ENCODE assay signal across 8 mouse cellular contexts in the genomic region with DNA sequence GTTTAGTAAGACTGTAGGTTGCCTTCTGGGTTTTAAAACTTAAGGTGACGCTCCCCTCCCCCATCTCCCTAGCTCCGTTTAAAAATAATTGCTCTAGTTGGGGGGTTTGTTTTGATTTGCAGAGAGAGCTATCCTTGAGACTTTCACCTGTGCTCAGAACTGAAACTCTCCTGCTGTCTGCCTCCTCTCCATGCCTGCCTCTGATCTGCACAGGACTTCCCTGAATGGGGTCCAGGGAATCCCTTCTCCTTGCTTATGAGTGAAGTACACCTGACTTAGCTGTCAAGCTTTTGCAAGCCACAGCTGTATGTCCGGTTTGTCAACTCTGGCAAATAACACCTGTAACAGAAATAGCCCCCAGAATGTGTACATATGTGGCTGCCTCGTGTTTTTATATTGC. TPM values are rescaled to one million over a fixed set of nuclear protein-coding genes. Genes with fewer than 3 reads are reported as not detected.
A peak's percentile ranks its signal among the peaks of the same experiment; 100 is the strongest.
DNase-seq lines count a peak whose midpoint lies in the region; ATAC-seq and TF ChIP-seq lines count a peak whose summit lies in the region.

No protein-coding gene starts in this region.

- peak overlapping the region; percentile 75 for H3K4me2 ChIP-seq in heart, embryonic 13.5 days
- H3K4me2 ChIP-seq in hindbrain, embryonic 16.5 days (ENCODE audit: low read length), result peak overlapping the region; percentile 91
- H3K4me2 ChIP-seq in liver, embryonic 15.5 days, result peak overlapping the region; percentile 96
- peak overlapping the region; percentile 94 for H3K4me2 ChIP-seq in neural tube, embryonic 15.5 days

- H3K4me3 ChIP-seq in heart, embryonic 13.5 days, result peak overlapping the region; percentile 62
- peak overlapping the region; percentile 83 for H3K4me3 ChIP-seq in cortical plate, adult 2 months (ENCODE audit: insufficient read depth, low read length)
- peak overlapping the region; percentile 50 for H3K4me3 ChIP-seq in hindbrain, embryonic 16.5 days (ENCODE audit: low read length)
- peak overlapping the region; percentile 76 for H3K4me3 ChIP-seq in liver, embryonic 15.5 days (replicated peaks)
- H3K4me3 ChIP-seq in neural tube, embryonic 15.5 days (replicated peaks), result peak overlapping the region; percentile 63

- H3K27ac ChIP-seq in heart, embryonic 13.5 days (replicated peaks), result peak overlapping the region; percentile 34; the same call in 1 of the 2 replicates
- H3K27ac ChIP-seq in cortical plate, adult 2 months (ENCODE audit: insufficient read depth, low read length), result peak overlapping the region; percentile 97; the same call in 1 of the 2 replicates
- 0 out of 2 replicates have a peak overlapping the region, but pooled peaks have one; percentile 13 for H3K27ac ChIP-seq in hindbrain, embryonic 16.5 days (ENCODE audit: low read depth, low read length)
- peak overlapping the region; percentile 82 for H3K27ac ChIP-seq in liver, embryonic 15.5 days (replicated peaks)
- peak overlapping the region; percentile 74 for H3K27ac ChIP-seq in neural tube, embryonic 15.5 days (replicated peaks)

- no peak for TF ChIP-seq CTCF in cortical plate, adult 2 months (IDR thresholded peaks at IDR 0.05; ENCODE audit: extremely low read depth, insufficient read depth, low read length)

- no peaks in the 10 kb centered on the region for H3K27me3 ChIP-seq in heart, embryonic 13.5 days (replicated peaks)
- H3K27me3 ChIP-seq in hindbrain, embryonic 16.5 days (replicated peaks; ENCODE audit: control insufficient read depth, insufficient read depth, low read length), result no peaks in the 10 kb centered on the region
- no peaks in the 10 kb centered on the region for H3K27me3 ChIP-seq in liver, embryonic 15.5 days
- H3K27me3 ChIP-seq in neural tube, embryonic 15.5 days (replicated peaks), result no peaks in the 10 kb centered on the region

- no peaks in the 10 kb centered on the region for H3K36me3 ChIP-seq in heart, embryonic 13.5 days
- H3K36me3 ChIP-seq in hindbrain, embryonic 16.5 days (ENCODE audit: control insufficient read depth, insufficient read depth, low read length), result no peaks in the 10 kb centered on the region
- H3K36me3 ChIP-seq in liver, embryonic 15.5 days (replicated peaks), result no peaks in the 10 kb centered on the region
- H3K36me3 ChIP-seq in neural tube, embryonic 15.5 days, result no peaks in the 10 kb centered on the region

- ATAC-seq in heart, embryonic 13.5 days (ENCODE audit: extremely low read depth, insufficient number of reproducible peaks, low FRiP score, low TSS enrichment), result no peak
- ATAC-seq in hindbrain, embryonic 16.5 days, result no peak
- ATAC-seq in liver, embryonic 15.5 days (ENCODE audit: insufficient read depth), result no peak
- no peak for ATAC-seq in neural tube, embryonic 15.5 days (ENCODE audit: low FRiP score)

- H3K9ac ChIP-seq in heart, embryonic 13.5 days, result peak overlapping the region; percentile 84
- H3K9ac ChIP-seq in hindbrain, embryonic 16.5 days (ENCODE audit: low read depth, low read length), result peak overlapping the region; percentile 72; the same call in 1 of the 2 replicates
- H3K9ac ChIP-seq in liver, embryonic 15.5 days, result peak overlapping the region; percentile 84
- H3K9ac ChIP-seq in neural tube, embryonic 15.5 days (replicated peaks), result peak overlapping the region; percentile 71; the same call in 1 of the 2 replicates

- no peak for DNase-seq in heart, adult 11 months
- DNase-seq in cerebellum, adult 11-12 months, result no peak
- DNase-seq in adipocyte (ENCODE audit: low spot score), result no peak

- no peak for TF ChIP-seq POLR2A in cortical plate, adult 2 months (IDR thresholded peaks at IDR 0.05; ENCODE audit: extremely low read depth, insufficient read depth, low read length)

- 31% methylated on average over 4 of the region's 4 CpGs for WGBS in heart, embryonic 13.5 days
- WGBS in hindbrain, embryonic 16.5 days, result 50% methylated on average over 4 of the region's 4 CpGs
- 22% methylated on average over 4 of the region's 4 CpGs for WGBS in liver, embryonic 15.5 days (ENCODE audit: insufficient replicate concordance)
- 47% methylated on average over 4 of the region's 4 CpGs for WGBS in neural tube, embryonic 15.5 days

- H3K9me3 ChIP-seq in heart, embryonic 13.5 days, result peaks cover 10% of the 10 kb centered on the region; the same call in 1 of the 2 replicates
- peaks cover 3% of the 10 kb centered on the region; the same call in 1 of the 2 replicates for H3K9me3 ChIP-seq in hindbrain, embryonic 16.5 days (ENCODE audit: control insufficient read depth, low read length)
- no peaks in the 10 kb centered on the region for H3K9me3 ChIP-seq in liver, embryonic 15.5 days (replicated peaks)
- H3K9me3 ChIP-seq in neural tube, embryonic 15.5 days (replicated peaks), result no peaks in the 10 kb centered on the region

- peaks cover 9% of the 10 kb centered on the region for H3K4me1 ChIP-seq in heart, embryonic 13.5 days
- H3K4me1 ChIP-seq in cortical plate, adult 2 months (ENCODE audit: control insufficient read depth, insufficient read depth, low read length), result no peaks in the 10 kb centered on the region; the same call in 1 of the 2 replicates
- H3K4me1 ChIP-seq in hindbrain, embryonic 16.5 days (ENCODE audit: control insufficient read depth, insufficient read depth, low read depth, low read length), result peaks cover 7% of the 10 kb centered on the region
- H3K4me1 ChIP-seq in liver, embryonic 15.5 days (replicated peaks), result peaks cover 23% of the 10 kb centered on the region
- H3K4me1 ChIP-seq in neural tube, embryonic 15.5 days, result peaks cover 18% of the 10 kb centered on the region

RNA-seq across cellular contexts. Expression of a gene that starts 1.4 kb away (rescaled TPM):
- 29.8 and 32.1 TPM in 2 replicates for polyA plus RNA-seq in heart, embryonic 13.5 days (2015; fragmentation: Nextera tagmentation; extraction: Ambion mirVana)
- polyA plus RNA-seq in cortical plate, adult 2 months (2012; rRNA removed), result 41.6 and 45.0 TPM in 2 replicates
- polyA plus RNA-seq in hindbrain, embryonic 16.5 days (2015; fragmentation: Nextera tagmentation; extraction: Ambion mirVana), result 36.7 and 41.4 TPM in 2 replicates
- 24.6 and 27.7 TPM in 2 replicates for polyA plus RNA-seq in liver, embryonic 15.5 days (2015; fragmentation: Nextera tagmentation; extraction: Ambion mirVana)
- 34.4 and 37.3 TPM in 2 replicates for polyA plus RNA-seq in neural tube, embryonic 15.5 days (2015; fragmentation: Nextera tagmentation; extraction: Ambion mirVana)

RNA-seq across cellular contexts. Expression of a gene that starts 10.9 kb away (rescaled TPM):
- 4.2 and 4.4 TPM in 2 replicates for polyA plus RNA-seq in heart, embryonic 13.5 days (2015; fragmentation: Nextera tagmentation; extraction: Ambion mirVana)
- polyA plus RNA-seq in cortical plate, adult 2 months (2012; rRNA removed), result 66.2 TPM in 2 replicates
- 2,193 and 2,866 TPM in 2 replicates for polyA plus RNA-seq in hindbrain, embryonic 16.5 days (2015; fragmentation: Nextera tagmentation; extraction: Ambion mirVana)
- polyA plus RNA-seq in liver, embryonic 15.5 days (2015; fragmentation: Nextera tagmentation; extraction: Ambion mirVana), result 1.5 and 1.8 TPM in 2 replicates
- polyA plus RNA-seq in neural tube, embryonic 15.5 days (2015; fragmentation: Nextera tagmentation; extraction: Ambion mirVana), result 1,724 and 2,236 TPM in 2 replicates

Comparison
In these comparisons a context has a peak if more than half of its experiments do, and no peak if none do; other contexts are left out.
1. H3K27ac ChIP-seq: peak in every context shown above with its lines; median percentile 97 in cortical plate, adult 2 months; 82 in liver, embryonic 15.5 days; 74 in neural tube, embryonic 15.5 days; 34 in heart, embryonic 13.5 days; 13 in hindbrain, embryonic 16.5 days.
2. RNA of a gene that starts 10.9 kb away (polyA plus RNA-seq): 2,193 to 2,866 TPM in hindbrain, embryonic 16.5 days and 1,724 to 2,236 TPM in neural tube, embryonic 15.5 days; 66.2 TPM in cortical plate, adult 2 months, 4.2 to 4.4 TPM in heart, embryonic 13.5 days and 1.5 to 1.8 TPM in liver, embryonic 15.5 days; every median in the first group is over 10 times any median in the second.
3. Peak in every context shown above with its lines, with median percentiles within 50 percentile points of each other: H3K4me2 ChIP-seq, H3K4me3 ChIP-seq and H3K9ac ChIP-seq.